Mouse (Mus musculus): ENCODE data around the gene Crebl2.

Crebl2 gene

GRCm38 (mm10) chr6:134829786-134830700 lies at the start of gene Crebl2:
Gene Crebl2 (plus strand): TSS chr6:134830154.
- peak; percentile 99 for DNase-seq (ENCODE audit: low spot score)

- no peak for DNase-seq (ENCODE audit: low spot score)
These were observed 48.5 kb upstream of the Crebl2 start for GRCm38 (mm10) chr6:134781494-134781913.

GRCm38 (mm10) chr6:134782900-134783299 lies 47.1 kb upstream of the Crebl2 start:
- DNase-seq (ENCODE audit: low spot score), result no peak

- DNase-seq (ENCODE audit: low spot score), result no peak
These were observed 43.5 kb upstream of the Crebl2 start for GRCm38 (mm10) chr6:134786426-134786825.

- DNase-seq (ENCODE audit: low spot score), result no peak
These were observed 40.9 kb upstream of the Crebl2 start for GRCm38 (mm10) chr6:134789100-134789499.

- DNase-seq (ENCODE audit: low spot score), result no peak
These were observed 38.5 kb upstream of the Crebl2 start for GRCm38 (mm10) chr6:134791251-134792118.

GRCm38 (mm10) chr6:134792141-134793045 lies 37.6 kb upstream of the Crebl2 start, which contains the start of gene Dusp16:
Gene Dusp16 (minus strand): TSS chr6:134792625.
- DNase-seq (ENCODE audit: low spot score), result peak; percentile 85

GRCm38 (mm10) chr6:134793046-134793806 lies 36.7 kb upstream of the Crebl2 start:
- DNase-seq (ENCODE audit: low spot score), result no peak

GRCm38 (mm10) chr6:134793911-134794520 lies 35.9 kb upstream of the Crebl2 start:
- no peak for DNase-seq (ENCODE audit: low spot score)

- DNase-seq (ENCODE audit: low spot score), result no peak
These were observed 33.7 kb upstream of the Crebl2 start for GRCm38 (mm10) chr6:134796297-134796696.

GRCm38 (mm10) chr6:134801483-134801882 lies 28.5 kb upstream of the Crebl2 start:
- DNase-seq (ENCODE audit: low spot score), result no peak

GRCm38 (mm10) chr6:134802641-134803043 lies 27.3 kb upstream of the Crebl2 start:
- DNase-seq (ENCODE audit: low spot score), result no peak

- no peak for DNase-seq (ENCODE audit: low spot score)
These were observed 25.1 kb upstream of the Crebl2 start for GRCm38 (mm10) chr6:134804736-134805277.

- no peak for DNase-seq (ENCODE audit: low spot score)
These were observed 23.8 kb upstream of the Crebl2 start for GRCm38 (mm10) chr6:134806130-134806529.

GRCm38 (mm10) chr6:134807091-134807490 lies 22.9 kb upstream of the Crebl2 start:
- DNase-seq (ENCODE audit: low spot score), result no peak

GRCm38 (mm10) chr6:134807794-134808193 lies 22.2 kb upstream of the Crebl2 start:
- DNase-seq (ENCODE audit: low spot score), result no peak

GRCm38 (mm10) chr6:134813066-134813465 lies 16.9 kb upstream of the Crebl2 start:
- DNase-seq (ENCODE audit: low spot score), result no peak

- DNase-seq (ENCODE audit: low spot score), result no peak
These were observed 12.7 kb upstream of the Crebl2 start for GRCm38 (mm10) chr6:134817051-134817928.

- DNase-seq (ENCODE audit: low spot score), result no peak
These were observed 10.2 kb upstream of the Crebl2 start for GRCm38 (mm10) chr6:134819741-134820140.
